Mouse (Mus musculus): ENCODE data around the gene Rundc1. TPM values are rescaled to one million over a fixed set of nuclear protein-coding genes. Genes with fewer than 3 reads are reported as not detected.
"Not testable (repeated sequence)": the region's sequence is repeated elsewhere in the genome, so short reads cannot be mapped to it uniquely, and the experiment has no call there.

Rundc1 gene
- total RNA-seq (2018; cell fraction: chromatin; rRNA removed) = 10 to 100 TPM in 17 of 26 experiments, 1 to 10 TPM in 9; 3.5 to 20.6 (median 12.5) TPM
- total RNA-seq (2018; cell fraction: cytosol; rRNA removed) = 10 to 100 TPM in 17 of 26 experiments, 1 to 10 TPM in 9; 4.0 to 17.0 (median 11.5) TPM
- 10 to 100 TPM in 19 of 26 experiments, 1 to 10 TPM in 7; 5.6 to 25.8 (median 13.3) TPM for total RNA-seq (2018; cell fraction: nucleus; rRNA removed)
- polyA plus RNA-seq (2018) = 7.5 to 12.0 TPM (median 11.5 TPM) in 3 replicates

GRCm38 (mm10) chr11:101424925-101425813, at the start of gene Rundc1, which contains the start of gene Ptges3l:
Gene Rundc1, plus strand, starts transcription at chr11:101425085.
Gene Ptges3l, minus strand, starts transcription at chr11:101425333.
- under 1% methylated on average over 79 of the region's 81 CpGs for WGBS (ENCODE audit: missing documents)
- peak within 1 kb of the TSS; percentile 65 for H3K27ac ChIP-seq
- peaks cover 34% of the 10 kb centered on the region for H3K79me2 ChIP-seq (ENCODE audit: inconsistent target)
- peaks cover 12% of the 10 kb centered on the region for H3K36me3 ChIP-seq (ENCODE audit: inconsistent target)
- peak within 1 kb of the TSS; percentile 64 for H3K4me3 ChIP-seq (ENCODE audit: inconsistent target)

- H3K36me3 ChIP-seq (ENCODE audit: inconsistent target); H3K79me2 ChIP-seq (ENCODE audit: inconsistent target); H3K4me3 ChIP-seq (ENCODE audit: inconsistent target); H3K27ac ChIP-seq: not testable (repeated sequence)
- WGBS (ENCODE audit: missing documents) = 100% methylated on average over 6 of the region's 8 CpGs
Measured at GRCm38 (mm10) chr11:101378196-101378595, 46.7 kb upstream of the Rundc1 start.

GRCm38 (mm10) chr11:101378926-101379325, 46.0 kb upstream of the Rundc1 start:
- no peak overlapping the region for H3K27ac ChIP-seq
- H3K36me3 ChIP-seq (ENCODE audit: inconsistent target) = no peaks in the 10 kb centered on the region
- no peak overlapping the region for H3K4me3 ChIP-seq (ENCODE audit: inconsistent target)
- WGBS (ENCODE audit: missing documents) = 76% methylated on average over 6 of the region's 6 CpGs
- H3K79me2 ChIP-seq (ENCODE audit: inconsistent target) = no peaks in the 10 kb centered on the region

- Histone ChIP-seq H3K79me2 (ENCODE audit: inconsistent target) (no peaks in the 10 kb centered on the region), H3K4me3 (ENCODE audit: inconsistent target) (no peak overlapping the region), H3K27ac (no peak overlapping the region), H3K36me3 (ENCODE audit: inconsistent target) (no peaks in the 10 kb centered on the region)
- WGBS (ENCODE audit: missing documents) = 51% methylated on average over 4 of the region's 4 CpGs
Measured at GRCm38 (mm10) chr11:101381817-101382216, 43.1 kb upstream of the Rundc1 start.

GRCm38 (mm10) chr11:101395110-101395509, 29.8 kb upstream of the Rundc1 start:
- Histone ChIP-seq H3K36me3 (ENCODE audit: inconsistent target) (no peaks in the 10 kb centered on the region), H3K4me3 (ENCODE audit: inconsistent target) (no peak overlapping the region), H3K27ac (no peak overlapping the region), H3K79me2 (ENCODE audit: inconsistent target) (no peaks in the 10 kb centered on the region)
- 5% methylated on average over 8 of the region's 8 CpGs for WGBS (ENCODE audit: missing documents)

- 100% methylated on average over 2 of the region's 2 CpGs for WGBS (ENCODE audit: missing documents)
- no peak overlapping the region for H3K27ac ChIP-seq
- no peaks in the 10 kb centered on the region; the same call in 1 of the 2 replicates for H3K79me2 ChIP-seq (ENCODE audit: inconsistent target)
- H3K36me3 ChIP-seq (ENCODE audit: inconsistent target) = 0 out of 2 replicates have a peak, but pooled peaks cover 15% of the 10 kb centered on the region
- no peak overlapping the region for H3K4me3 ChIP-seq (ENCODE audit: inconsistent target)
Measured at GRCm38 (mm10) chr11:101415306-101415705, 9.6 kb upstream of the Rundc1 start.

- WGBS (ENCODE audit: missing documents) = 3% methylated on average over 11 of the region's 11 CpGs
- Histone ChIP-seq H3K36me3 (ENCODE audit: inconsistent target) (0 out of 2 replicates have a peak, but pooled peaks cover 7% of the 10 kb centered on the region), H3K27ac (peak overlapping the region; percentile 21; the same call in 1 of the 2 replicates), H3K79me2 (ENCODE audit: inconsistent target) (no peaks in the 10 kb centered on the region; the same call in 1 of the 2 replicates), H3K4me3 (ENCODE audit: inconsistent target) (peak overlapping the region; percentile 78)
Measured at GRCm38 (mm10) chr11:101416433-101417100, 8.3 kb upstream of the Rundc1 start.

- H3K27ac ChIP-seq = peak within 1 kb of the TSS; percentile 21; the same call in 1 of the 2 replicates
Measured at GRCm38 (mm10) chr11:101417101-101417855, 7.6 kb upstream of the Rundc1 start, which contains the start of gene Aarsd1. Gene Aarsd1, minus strand, starts transcription at chr11:101417615.

GRCm38 (mm10) chr11:101418991-101419390, 5.9 kb upstream of the Rundc1 start:
- Histone ChIP-seq H3K36me3 (ENCODE audit: inconsistent target) (no peaks in the 10 kb centered on the region), H3K27ac (no peak overlapping the region), H3K4me3 (ENCODE audit: inconsistent target) (no peak overlapping the region), H3K79me2 (ENCODE audit: inconsistent target) (no peaks in the 10 kb centered on the region; the same call in 1 of the 2 replicates)
- 86% methylated on average over 6 of the region's 6 CpGs for WGBS (ENCODE audit: missing documents)

More at GRCm38 (mm10) chr11:101417101-101417855, 7.6 kb upstream of the Rundc1 start, which contains the start of gene Aarsd1:
- Histone ChIP-seq H3K4me3 (ENCODE audit: inconsistent target) (peak within 1 kb of the TSS; percentile 78), H3K79me2 (ENCODE audit: inconsistent target) (no peaks in the 10 kb centered on the region; the same call in 1 of the 2 replicates), H3K36me3 (ENCODE audit: inconsistent target) (0 out of 2 replicates have a peak, but pooled peaks cover under 1% of the 10 kb centered on the region)
- WGBS (ENCODE audit: missing documents) = 2% methylated on average over 39 of the region's 45 CpGs

GRCm38 (mm10) chr11:101419610-101420009, 5.3 kb upstream of the Rundc1 start:
- WGBS (ENCODE audit: missing documents) = 88% methylated on average over 3 of the region's 3 CpGs
- H3K36me3 ChIP-seq (ENCODE audit: inconsistent target) = no peaks in the 10 kb centered on the region
- H3K4me3 ChIP-seq (ENCODE audit: inconsistent target) = no peak overlapping the region
- no peaks in the 10 kb centered on the region; the same call in 1 of the 2 replicates for H3K79me2 ChIP-seq (ENCODE audit: inconsistent target)
- no peak overlapping the region for H3K27ac ChIP-seq

- Histone ChIP-seq H3K36me3 (ENCODE audit: inconsistent target) (no peaks in the 10 kb centered on the region), H3K79me2 (ENCODE audit: inconsistent target) (no peaks in the 10 kb centered on the region; the same call in 1 of the 2 replicates), H3K27ac (no peak overlapping the region), H3K4me3 (ENCODE audit: inconsistent target) (no peak overlapping the region)
- whole genome bisulfite sequencing (ENCODE audit: missing documents) = 97% methylated on average over 3 of the region's 5 CpGs
Measured at GRCm38 (mm10) chr11:101420148-101420547, 4.7 kb upstream of the Rundc1 start.

GRCm38 (mm10) chr11:101424105-101424851, 607 bp upstream of the Rundc1 start, which contains the start of gene Gm27029:
Gene Gm27029, minus strand, starts transcription at chr11:101424796.
- H3K79me2 ChIP-seq (ENCODE audit: inconsistent target) = peaks cover 34% of the 10 kb centered on the region
- WGBS (ENCODE audit: missing documents) = 9% methylated on average over 23 of the region's 23 CpGs
- H3K4me3 ChIP-seq (ENCODE audit: inconsistent target) = peak within 1 kb of the TSS; percentile 64
- peak within 1 kb of the TSS; percentile 65 for H3K27ac ChIP-seq
- peaks cover 3% of the 10 kb centered on the region; the same call in 1 of the 2 replicates for H3K36me3 ChIP-seq (ENCODE audit: inconsistent target)

GRCm38 (mm10) chr11:101426165-101426564, 1.3 kb downstream of the Rundc1 start:
- Histone ChIP-seq H3K4me3 (ENCODE audit: inconsistent target) (peak overlapping the region; percentile 64; the same call in 1 of the 2 replicates), H3K36me3 (ENCODE audit: inconsistent target) (peaks cover 22% of the 10 kb centered on the region), H3K79me2 (ENCODE audit: inconsistent target) (peaks cover 34% of the 10 kb centered on the region), H3K27ac (no peak overlapping the region)
- 55% methylated on average over 8 of the region's 8 CpGs for WGBS (ENCODE audit: missing documents)
